Mouse (Mus musculus) left cerebral cortex, adult 6 months (tissue): Measurements from ENCODE around the gene Shank3. TPM values are rescaled to one million over a fixed set of nuclear protein-coding genes. Genes with fewer than 3 reads are reported as not detected.

Experiments
- long read RNA-seq, 2 experiments: library from polyadenylated mRNA; unstranded; transcript quantifications; one replicate each; pipeline ENCODE4 v2.0.0; 2019 to 2020
- polyA plus RNA-seq: library from polyadenylated mRNA; unstranded; fragments of <200 nt; fragmentation: Nextera tagmentation; gene quantifications from 2 replicates; pipeline ENCODE4 v1.2.3, GENCODE M21; 2021

Gene Shank3
- polyA plus RNA-seq, result 3.5 and 12.0 TPM in 2 replicates
- long read RNA-seq, experiment 1, partial matches to known transcripts, result 0 of 11 reads
- long read RNA-seq, experiment 1, other reads (novel, unspliced or antisense), result 11 of 11 reads
- long read RNA-seq, experiment 2, partial matches to known transcripts, result 1 of 1 reads
- long read RNA-seq, experiment 2, other reads (novel, unspliced or antisense), result 0 of 1 reads

DNA sequence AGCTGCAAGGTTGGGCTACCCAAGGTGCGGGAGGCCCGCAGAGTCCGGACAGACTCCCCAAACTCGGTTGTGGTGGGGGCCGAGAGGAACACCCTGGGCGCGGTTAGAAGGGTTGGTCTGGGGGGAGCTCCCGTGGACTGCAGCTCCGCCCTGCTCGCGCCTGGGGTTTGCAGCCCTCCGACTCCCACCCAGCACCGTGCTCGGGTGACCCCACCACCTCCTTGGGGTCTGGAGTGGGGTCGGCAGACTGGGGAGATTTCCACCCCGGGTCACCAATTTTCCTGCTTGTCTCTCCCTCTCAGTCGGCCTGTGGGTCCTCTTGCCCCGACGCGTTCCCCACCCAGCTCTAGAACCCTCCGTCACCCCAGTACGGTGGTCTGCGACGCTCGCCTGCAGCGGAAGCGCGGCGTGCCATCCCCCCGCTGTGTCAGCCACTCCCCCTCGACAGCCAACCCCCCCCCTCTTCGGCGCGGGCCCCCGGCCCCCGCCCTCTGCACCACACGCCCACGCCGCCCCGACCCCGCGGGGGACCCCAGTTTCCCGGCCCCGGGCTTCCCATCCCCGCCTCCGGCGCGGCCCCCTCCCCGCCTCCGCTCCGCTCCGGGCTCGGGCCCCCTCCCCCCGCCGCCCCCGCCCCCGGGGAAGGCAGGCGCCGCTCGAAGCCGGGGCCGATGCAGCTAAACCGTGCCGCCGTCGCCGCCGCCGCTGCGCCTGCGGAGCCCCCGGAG lies at the start of gene Shank3:
Gene Shank3, plus strand, starts transcription at position 663 of the 728 bp plus-strand sequence.

DNA sequence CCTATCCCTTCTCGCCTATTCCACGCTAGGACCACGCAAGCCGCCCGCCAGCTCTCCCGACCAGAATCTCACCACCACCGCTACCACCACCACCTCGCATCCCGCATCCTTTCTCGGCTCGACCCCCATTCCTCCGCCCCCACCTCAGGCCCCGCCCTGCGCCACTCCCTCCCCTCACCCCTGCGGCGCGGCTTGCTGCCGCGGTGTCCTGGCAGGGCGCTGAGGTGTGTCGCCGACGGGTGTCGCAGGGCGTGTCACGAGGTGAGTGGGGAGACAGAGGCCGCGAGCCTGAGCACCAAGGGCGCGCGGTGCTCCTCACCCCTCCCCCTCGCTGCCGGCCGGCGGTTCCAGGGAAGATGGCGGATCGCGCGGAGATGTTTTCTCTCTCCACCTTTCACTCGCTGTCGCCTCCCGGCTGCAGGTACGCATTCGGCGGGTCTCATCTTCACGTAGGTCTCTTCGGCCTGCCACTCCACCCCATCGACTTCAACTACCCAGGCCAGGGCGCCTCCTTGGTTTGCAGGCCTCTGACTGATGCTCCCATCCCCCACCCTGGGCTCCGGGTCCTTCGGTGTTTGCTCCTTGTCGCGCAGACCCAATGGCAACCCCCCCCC lies 45.5 kb upstream of the Shank3 start, which contains the start of gene Mapk8ip2:
Gene Mapk8ip2, plus strand, starts transcription at position 49 of the 614 bp plus-strand sequence.

DNA sequence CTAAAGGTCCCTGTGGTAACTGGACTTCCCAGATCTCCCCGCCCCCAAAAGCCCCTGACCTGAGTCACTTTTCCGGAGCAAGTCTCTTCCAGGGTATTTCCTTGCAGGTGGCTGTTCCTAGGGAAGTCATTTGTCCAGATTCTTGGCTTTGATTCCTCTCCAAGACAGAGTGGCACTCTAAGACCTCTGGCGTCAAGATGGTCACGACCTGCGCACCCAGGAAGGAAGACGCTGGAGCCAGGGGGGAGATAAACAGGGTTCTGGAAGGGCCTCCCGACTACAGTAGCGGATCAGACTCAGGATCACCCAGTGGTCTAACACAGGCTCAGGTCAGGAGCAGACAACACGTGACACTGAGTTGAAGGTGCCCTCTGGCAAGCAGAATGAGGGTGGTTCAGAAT lies 22.3 kb upstream of the Shank3 start, which contains the start of gene Arsa:
Gene Arsa, minus strand, starts transcription at position 335 of the 401 bp plus-strand sequence.

DNA sequence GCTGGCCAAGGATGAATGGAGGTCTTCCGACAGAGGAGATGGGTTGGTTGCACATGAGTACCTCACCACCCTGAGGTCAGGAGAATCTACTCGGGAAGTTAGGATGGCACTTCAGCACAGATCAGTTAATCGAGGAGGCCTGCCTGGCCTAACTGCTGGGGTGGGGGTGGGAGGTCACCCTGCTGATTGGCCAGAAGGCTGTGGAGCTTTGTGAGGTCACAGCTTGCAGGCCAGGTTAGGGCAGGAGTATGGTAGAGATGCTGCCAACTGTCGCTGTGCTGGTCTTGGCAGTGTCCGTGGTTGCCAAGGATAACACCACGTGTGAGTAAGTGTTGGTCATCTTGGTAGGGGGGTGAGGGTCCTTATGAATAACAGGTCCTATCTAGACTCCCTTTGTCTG lies 68.7 kb downstream of the Shank3 start, which contains the start of gene Acr:
Gene Acr, plus strand, starts transcription at position 213 of the 400 bp plus-strand sequence.

DNA sequence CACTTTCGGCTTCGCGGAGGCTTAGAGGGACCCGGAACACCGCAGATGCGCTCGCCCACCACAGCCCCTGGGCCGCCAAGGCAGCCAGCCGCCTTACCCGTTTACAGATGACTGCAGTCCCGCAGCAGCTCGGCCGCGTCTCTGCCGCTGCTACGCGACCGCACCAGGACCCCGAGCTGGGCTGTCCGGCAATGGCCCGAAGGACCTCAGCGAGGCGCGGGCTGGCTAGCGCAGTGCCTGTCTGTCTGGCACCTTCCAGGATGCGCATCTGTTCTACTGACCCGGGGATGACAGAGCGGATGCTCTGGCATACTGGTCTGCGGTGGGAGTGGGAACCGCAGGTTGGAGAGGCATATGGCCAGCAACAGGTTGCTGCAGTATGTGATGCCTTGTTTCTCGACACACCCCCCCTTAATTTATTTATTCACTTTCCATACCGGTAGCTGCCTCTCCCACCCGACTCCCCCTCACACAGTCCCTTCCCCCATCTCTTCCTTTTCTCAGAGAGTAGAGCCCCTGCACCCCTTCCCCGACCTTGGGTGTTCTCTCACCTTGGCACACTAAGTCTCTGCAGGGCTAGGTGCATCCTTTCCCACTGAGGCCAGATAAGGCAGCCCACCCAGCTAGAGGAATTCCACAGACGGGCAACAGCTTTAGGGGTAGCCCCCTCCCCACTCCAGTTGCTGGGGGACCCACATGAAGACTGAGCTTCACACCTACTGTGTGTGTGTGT lies 92.5 kb downstream of the Shank3 start, which contains the start of gene Rabl2:
Gene Rabl2, minus strand, starts transcription at position 201 of the 733 bp plus-strand sequence.

Other genes starting within 250 kb of the Shank3 start
- 46.3 and 74.4 TPM in 2 replicates for gene Sbf1, start 184.3 kb upstream of the Shank3 start, polyA plus RNA-seq
- 0.19 TPM in 1 of 2 replicates, not detected in the other for gene Adm2, start 176.9 kb upstream of the Shank3 start, polyA plus RNA-seq
- not detected in 2 replicates for gene Miox, start 165.2 kb upstream of the Shank3 start, polyA plus RNA-seq
- gene Lmf2, start 144.0 kb upstream of the Shank3 start, polyA plus RNA-seq, result 6.5 and 9.7 TPM in 2 replicates
- 57.5 and 85.9 TPM in 2 replicates for gene Ncaph2, start 143.9 kb upstream of the Shank3 start, polyA plus RNA-seq
- gene Sco2, start 125.8 kb upstream of the Shank3 start, polyA plus RNA-seq, result 43.8 and 46.1 TPM in 2 replicates
- gene Tymp, start 122.6 kb upstream of the Shank3 start, polyA plus RNA-seq, result 4.8 and 6.2 TPM in 2 replicates
- gene Odf3b, start 120.3 kb upstream of the Shank3 start, polyA plus RNA-seq, result 2.2 and 2.9 TPM in 2 replicates
- gene Klhdc7b, start 114.7 kb upstream of the Shank3 start, polyA plus RNA-seq, result 0.22 and 0.72 TPM in 2 replicates
- 0.33 and 0.74 TPM in 2 replicates for gene Syce3, start 89.1 kb upstream of the Shank3 start, polyA plus RNA-seq
- gene Cpt1b, start 73.8 kb upstream of the Shank3 start, polyA plus RNA-seq, result 0.24 and 0.31 TPM in 2 replicates
- gene C730034F03Rik, start 70.0 kb upstream of the Shank3 start, polyA plus RNA-seq, result 2.4 TPM in 2 replicates
- gene Gm44502, start 69.9 kb upstream of the Shank3 start, polyA plus RNA-seq, result not detected in 2 replicates
- 30.1 and 30.6 TPM in 2 replicates for gene Chkb, start 69.7 kb upstream of the Shank3 start, polyA plus RNA-seq
- 43.4 and 57.8 TPM in 2 replicates for gene Mapk8ip2, start 45.7 kb upstream of the Shank3 start, polyA plus RNA-seq
- gene Arsa, start 22.2 kb upstream of the Shank3 start, polyA plus RNA-seq, result 18.9 and 23.9 TPM in 2 replicates
- gene Acr, start 68.7 kb downstream of the Shank3 start, polyA plus RNA-seq, result 0.14 TPM in 1 of 2 replicates, not detected in the other
- gene Rabl2, start 92.3 kb downstream of the Shank3 start, polyA plus RNA-seq, result 21.0 and 23.7 TPM in 2 replicates